ENCODE assay signal across 41 mouse cellular contexts in genomic region chr7:105373976-105374375, GRCm38 (mm10). TPM values are rescaled to one million over a fixed set of nuclear protein-coding genes. Genes with fewer than 3 reads are reported as not detected.
DNase-seq lines count a peak whose midpoint lies in the region; ATAC-seq and TF ChIP-seq lines count a peak whose summit lies in the region.
"Had no signal": no experiment of that assay in that cellular context is flagged by ENCODE, and none has a peak within 500 bp of the region (broad histone marks: within the 10 kb centered on the region; RNA-seq: fewer than 3 reads in every experiment).

No protein-coding gene starts in this region.

- WGBS in heart, embryonic 11.5 days (ENCODE audit: insufficient replicate concordance), result 90% methylated on average over 3 of the region's 3 CpGs
- 75% methylated on average over 3 of the region's 3 CpGs for WGBS in heart, postnatal 0 days
- WGBS in liver, embryonic 15.5 days (ENCODE audit: insufficient replicate concordance), result 86% methylated on average over 3 of the region's 3 CpGs

- H3K9ac ChIP-seq in heart, embryonic 11.5 days (ENCODE audit: low read depth, low read length), result no peak overlapping the region
- no peak overlapping the region for H3K9ac ChIP-seq in heart, postnatal 0 days (replicated peaks; ENCODE audit: low read depth, low read length)
- H3K9ac ChIP-seq in liver, embryonic 15.5 days, result no peak overlapping the region
- H3K9ac ChIP-seq: hindbrain, embryonic 14.5 days; limb, embryonic 15.5 days; liver, embryonic 14.5 days; lung, embryonic 14.5 days; midbrain, embryonic 15.5 days had no signal

- no peak overlapping the region for H3K4me3 ChIP-seq in heart, embryonic 11.5 days (ENCODE audit: low read depth, low read length)
- no peak overlapping the region for H3K4me3 ChIP-seq in heart, postnatal 0 days (ENCODE audit: low read depth, low read length)
- no peak overlapping the region for H3K4me3 ChIP-seq in liver, embryonic 15.5 days (replicated peaks)
- H3K4me3 ChIP-seq: erythroblast, embryonic 14.5 days; gastrocnemius, adult 2 months; limb, embryonic 10.5 days; limb, embryonic 15.5 days; midbrain, embryonic 10.5 days; midbrain, embryonic 15.5 days had no signal

- H3K4me2 ChIP-seq in heart, embryonic 11.5 days, result no peak overlapping the region
- no peak overlapping the region for H3K4me2 ChIP-seq in heart, postnatal 0 days (ENCODE audit: low read depth, low read length)
- H3K4me2 ChIP-seq in liver, embryonic 15.5 days, result no peak overlapping the region
- H3K4me2 ChIP-seq: hindbrain, embryonic 14.5 days; limb, embryonic 15.5 days; lung, embryonic 14.5 days; midbrain, embryonic 15.5 days had no signal

- ATAC-seq in heart, embryonic 11.5 days (replicated peaks; ENCODE audit: insufficient number of reproducible peaks, low FRiP score, low TSS enrichment), result no peak
- ATAC-seq in heart, postnatal 0 days (ENCODE audit: insufficient read depth, low read depth), result no peak
- ATAC-seq in liver, embryonic 15.5 days (ENCODE audit: insufficient read depth), result no peak
- ATAC-seq: activated CD4-positive, CD25-positive, alpha-beta regulatory T cell, adult 4 months; forebrain, embryonic 16.5 days; midbrain, embryonic 15.5 days had no signal

- TF ChIP-seq EP300 in heart, postnatal 0 days (IDR thresholded peaks at IDR 0.05; ENCODE audit: low read depth), result no peak

- DNase-seq in heart, postnatal 4 days, result no peak
- DNase-seq in heart, postnatal 0 days (ENCODE audit: low spot score), result no peak
- DNase-seq in heart, adult 18-20 months, result no peak
- DNase-seq in liver, result no peak
- peak; percentile 65 for DNase-seq in layer of hippocampus, adult 9-11 months
- no peak for DNase-seq in lung, postnatal 10 days
- DNase-seq: gastrocnemius, adult 2 months; gastrocnemius, postnatal 36 days; kidney, adult 11 months; kidney, postnatal 14 days; lung, embryonic 14.5 days; thymus, adult 18-20 months; thymus, postnatal 25 days had no signal

- H3K4me1 ChIP-seq in heart, embryonic 11.5 days (ENCODE audit: control insufficient read depth, insufficient read depth, low read length), result peaks cover 3% of the 10 kb centered on the region; the same call in 1 of the 2 replicates
- 0 out of 2 replicates have a peak, but pooled peaks cover 14% of the 10 kb centered on the region for H3K4me1 ChIP-seq in heart, postnatal 0 days (ENCODE audit: control insufficient read depth, insufficient read depth)
- H3K4me1 ChIP-seq in liver, embryonic 15.5 days (replicated peaks), result peaks cover 3% of the 10 kb centered on the region; the same call in 1 of the 2 replicates
- H3K4me1 ChIP-seq: limb, embryonic 10.5 days; limb, embryonic 15.5 days; midbrain, embryonic 10.5 days; midbrain, embryonic 15.5 days had no signal

- no peak for TF ChIP-seq CTCF in heart, postnatal 0 days (IDR thresholded peaks at IDR 0.05; ENCODE audit: low read depth)

- H3K27ac ChIP-seq in heart, embryonic 11.5 days (ENCODE audit: low read depth, low read length), result peak overlapping the region; percentile 62; the same call in 1 of the 2 replicates
- peak overlapping the region; percentile 53; the same call in 1 of the 2 replicates for H3K27ac ChIP-seq in heart, postnatal 0 days (ENCODE audit: low read depth)
- H3K27ac ChIP-seq in liver, embryonic 15.5 days (replicated peaks), result 0 out of 2 replicates have a peak overlapping the region, but pooled peaks have one; percentile 19
- H3K27ac ChIP-seq: gastrocnemius, adult 2 months; hindbrain, embryonic 14.5 days; limb, embryonic 10.5 days; limb, embryonic 15.5 days; liver, embryonic 14.5 days; midbrain, embryonic 10.5 days; midbrain, embryonic 15.5 days had no signal

- H3K27me3 ChIP-seq in heart, embryonic 11.5 days (ENCODE audit: control insufficient read depth, insufficient read depth, low read length), result no peaks in the 10 kb centered on the region
- H3K27me3 ChIP-seq in heart, postnatal 0 days (ENCODE audit: control insufficient read depth, insufficient read depth, low read length), result no peaks in the 10 kb centered on the region
- no peaks in the 10 kb centered on the region for H3K27me3 ChIP-seq in liver, embryonic 15.5 days
- H3K27me3 ChIP-seq: CH12.LX; limb, embryonic 15.5 days; midbrain, embryonic 15.5 days had no signal

- peaks cover 8% of the 10 kb centered on the region; the same call in 1 of the 2 replicates for H3K36me3 ChIP-seq in heart, embryonic 11.5 days (ENCODE audit: control insufficient read depth, insufficient read depth, low read length)
- peaks cover 30% of the 10 kb centered on the region for H3K36me3 ChIP-seq in heart, postnatal 0 days (replicated peaks; ENCODE audit: control insufficient read depth, insufficient read depth, low read length)
- H3K36me3 ChIP-seq in liver, embryonic 15.5 days (replicated peaks), result peaks cover 28% of the 10 kb centered on the region

- H3K9me3 ChIP-seq in heart, embryonic 11.5 days (replicated peaks; ENCODE audit: control insufficient read depth, low read length), result no peaks in the 10 kb centered on the region
- H3K9me3 ChIP-seq in heart, postnatal 0 days (replicated peaks; ENCODE audit: control insufficient read depth, low read length), result no peaks in the 10 kb centered on the region
- no peaks in the 10 kb centered on the region for H3K9me3 ChIP-seq in liver, embryonic 15.5 days (replicated peaks)
- H3K9me3 ChIP-seq: limb, embryonic 10.5 days; limb, embryonic 15.5 days; midbrain, embryonic 10.5 days; midbrain, embryonic 15.5 days had no signal

RNA-seq across cellular contexts. Expression of gene Gm5901, which starts 0.9 kb away (rescaled TPM):
- not detected in 2 replicates for polyA plus RNA-seq in heart, embryonic 11.5 days (2014; fragmentation: Nextera tagmentation; extraction: Ambion mirVana)
- total RNA-seq in heart, postnatal 4 days (2021), result not detected
- total RNA-seq in heart, postnatal 0 days (2014; rRNA removed; ENCODE audit: low replicate concordance), result not detected in 2 replicates
- polyA plus RNA-seq in heart, postnatal 0 days (2015; fragmentation: Nextera tagmentation; extraction: Ambion mirVana), result not detected in 2 replicates
- total RNA-seq in heart, adult 18-20 months (2021), result not detected
- not detected in 2 replicates for polyA plus RNA-seq in liver, embryonic 15.5 days (2015; fragmentation: Nextera tagmentation; extraction: Ambion mirVana)
- total RNA-seq: adrenal gland, adult 2 months; adrenal gland, postnatal 36 days; gastrocnemius, adult 2 months; gastrocnemius, postnatal 36 days; hematopoietic stem cell, adult 5-6 weeks; layer of hippocampus, postnatal 14 days; megakaryocyte progenitor cell, adult 5-6 weeks had no signal
- polyA plus RNA-seq: activated CD4-positive, CD25-positive, alpha-beta regulatory T cell, adult 4 months; adrenal gland, adult 2 months; C2C12; cerebellum, adult 2 months; cortical plate, adult 2 months; embryonic facial prominence, embryonic 14.5 days; erythroblast, embryonic 14.5 days; forebrain, embryonic 11.5 days; forebrain, embryonic 16.5 days; hindbrain, embryonic 14.5 days; kidney, embryonic 14.5 days; limb, embryonic 10.5 days; limb, embryonic 15.5 days; liver, embryonic 14.5 days; lung, embryonic 14.5 days; midbrain, embryonic 10.5 days; midbrain, embryonic 15.5 days; neural tube, embryonic 11.5 days; small intestine, adult 2 months; stomach, embryonic 14.5 days had no signal

RNA-seq across cellular contexts. Expression of gene Olfr692, which starts 5.9 kb away (rescaled TPM):
- not detected in 2 replicates for polyA plus RNA-seq in heart, embryonic 11.5 days (2014; fragmentation: Nextera tagmentation; extraction: Ambion mirVana)
- not detected for total RNA-seq in heart, postnatal 4 days (2021)
- not detected in 2 replicates for total RNA-seq in heart, postnatal 0 days (2014; rRNA removed; ENCODE audit: low replicate concordance)
- not detected in 2 replicates for polyA plus RNA-seq in heart, postnatal 0 days (2015; fragmentation: Nextera tagmentation; extraction: Ambion mirVana)
- not detected for total RNA-seq in heart, adult 18-20 months (2021)
- polyA plus RNA-seq in liver, embryonic 15.5 days (2015; fragmentation: Nextera tagmentation; extraction: Ambion mirVana), result not detected in 2 replicates
- total RNA-seq: adrenal gland, adult 2 months; adrenal gland, postnatal 36 days; CH12.LX; ES-E14; gastrocnemius, adult 2 months; gastrocnemius, postnatal 36 days; hematopoietic stem cell, adult 5-6 weeks; layer of hippocampus, postnatal 14 days; megakaryocyte progenitor cell, adult 5-6 weeks; neutrophil, adult 5-6 weeks had no signal
- polyA plus RNA-seq: activated CD4-positive, CD25-positive, alpha-beta regulatory T cell, adult 4 months; adrenal gland, adult 2 months; C2C12; cerebellum, adult 2 months; cortical plate, adult 2 months; erythroblast, embryonic 14.5 days; forebrain, embryonic 11.5 days; forebrain, embryonic 16.5 days; hindbrain, embryonic 14.5 days; kidney, embryonic 14.5 days; limb, embryonic 10.5 days; limb, embryonic 15.5 days; liver, embryonic 14.5 days; lung, embryonic 14.5 days; midbrain, embryonic 10.5 days; midbrain, embryonic 15.5 days; neural tube, embryonic 11.5 days; small intestine, adult 2 months; stomach, embryonic 14.5 days had no signal

RNA-seq across cellular contexts. Expression of gene Fam160a2, which starts 25.9 kb away (rescaled TPM):
- 29.7 and 30.6 TPM in 2 replicates for polyA plus RNA-seq in heart, embryonic 11.5 days (2014; fragmentation: Nextera tagmentation; extraction: Ambion mirVana)
- 10 to 100 TPM; 31.1 to 33.8 TPM for total RNA-seq in heart, postnatal 4 days (2021)
- 19.0 and 33.2 TPM in 2 replicates for total RNA-seq in heart, postnatal 0 days (2014; rRNA removed; ENCODE audit: low replicate concordance)
- 19.6 and 19.7 TPM in 2 replicates for polyA plus RNA-seq in heart, postnatal 0 days (2015; fragmentation: Nextera tagmentation; extraction: Ambion mirVana)
- 10 to 100 TPM; 15.5 to 16.1 TPM for total RNA-seq in heart, adult 18-20 months (2021)
- 12.6 and 17.6 TPM in 2 replicates for polyA plus RNA-seq in liver, embryonic 15.5 days (2015; fragmentation: Nextera tagmentation; extraction: Ambion mirVana)

RNA-seq across cellular contexts. Expression of gene Cnga4, which starts 30.4 kb away (rescaled TPM):
- not detected in 2 replicates for polyA plus RNA-seq in heart, embryonic 11.5 days (2014; fragmentation: Nextera tagmentation; extraction: Ambion mirVana)
- total RNA-seq in heart, postnatal 4 days (2021), result not detected
- total RNA-seq in heart, postnatal 0 days (2014; rRNA removed; ENCODE audit: low replicate concordance), result not detected in 2 replicates
- polyA plus RNA-seq in heart, postnatal 0 days (2015; fragmentation: Nextera tagmentation; extraction: Ambion mirVana), result not detected in 2 replicates
- total RNA-seq in heart, adult 18-20 months (2021), result not detected
- not detected in 2 replicates for polyA plus RNA-seq in liver, embryonic 15.5 days (2015; fragmentation: Nextera tagmentation; extraction: Ambion mirVana)
- total RNA-seq: adrenal gland, adult 2 months; adrenal gland, postnatal 36 days; CH12.LX; gastrocnemius, adult 2 months; gastrocnemius, postnatal 36 days; hematopoietic stem cell, adult 5-6 weeks; megakaryocyte progenitor cell, adult 5-6 weeks; neutrophil, adult 5-6 weeks had no signal
- polyA plus RNA-seq: activated CD4-positive, CD25-positive, alpha-beta regulatory T cell, adult 4 months; C2C12; erythroblast, embryonic 14.5 days; hindbrain, embryonic 14.5 days; kidney, embryonic 14.5 days; midbrain, embryonic 10.5 days; neural tube, embryonic 11.5 days; stomach, embryonic 14.5 days had no signal

RNA-seq across cellular contexts. Expression of gene Olfr691, which starts 31.9 kb away (rescaled TPM):
- polyA plus RNA-seq in heart, embryonic 11.5 days (2014; fragmentation: Nextera tagmentation; extraction: Ambion mirVana), result not detected in 2 replicates
- under 1 TPM; 0.12 to 0.27 TPM for total RNA-seq in heart, postnatal 4 days (2021)
- total RNA-seq in heart, postnatal 0 days (2014; rRNA removed; ENCODE audit: low replicate concordance), result 1.0 TPM in 1 of 2 replicates, not detected in the other
- not detected in 2 replicates for polyA plus RNA-seq in heart, postnatal 0 days (2015; fragmentation: Nextera tagmentation; extraction: Ambion mirVana)
- not detected for total RNA-seq in heart, adult 18-20 months (2021)
- polyA plus RNA-seq in liver, embryonic 15.5 days (2015; fragmentation: Nextera tagmentation; extraction: Ambion mirVana), result not detected in 2 replicates
- total RNA-seq: adrenal gland, adult 2 months; adrenal gland, postnatal 36 days; CH12.LX; ES-E14; gastrocnemius, adult 2 months; gastrocnemius, postnatal 36 days; hematopoietic stem cell, adult 5-6 weeks; megakaryocyte progenitor cell, adult 5-6 weeks had no signal
- polyA plus RNA-seq: adrenal gland, adult 2 months; C2C12; embryonic facial prominence, embryonic 14.5 days; erythroblast, embryonic 14.5 days; kidney, embryonic 14.5 days; limb, embryonic 15.5 days; liver, embryonic 14.5 days; lung, embryonic 14.5 days; midbrain, embryonic 10.5 days; neural tube, embryonic 11.5 days; small intestine, adult 2 months; stomach, embryonic 14.5 days had no signal
